ENCODE assay signal across 10 mouse cellular contexts in genomic region chr16:55519646-55520045, GRCm38 (mm10).
A peak's percentile ranks its signal among the peaks of the same experiment; 100 is the strongest.
DNase-seq lines count a peak whose midpoint lies in the region; ATAC-seq and TF ChIP-seq lines count a peak whose summit lies in the region.
"Had no signal": no experiment of that assay in that cellular context is flagged by ENCODE, and none has a peak within 500 bp of the region (broad histone marks: within the 10 kb centered on the region; RNA-seq: fewer than 3 reads in every experiment).

No protein-coding gene starts in this region.

- H3K27me3 ChIP-seq in intestine, embryonic 15.5 days (replicated peaks): no peaks in the 10 kb centered on the region
- no peaks in the 10 kb centered on the region for H3K27me3 ChIP-seq in neural tube, embryonic 15.5 days (replicated peaks)

- no peak overlapping the region for H3K9ac ChIP-seq in intestine, embryonic 15.5 days
- no peak overlapping the region for H3K9ac ChIP-seq in neural tube, embryonic 15.5 days (replicated peaks)
- H3K9ac ChIP-seq: hindbrain, embryonic 14.5 days had no signal

- intact Hi-C loops in left cerebral cortex, adult 2 months (cut with DNase I): loop anchor here (5.0 kb wide), 1 partner anchor 333 kb away; no protein-coding TSS in a partner anchor
- intact Hi-C loops in left cerebral cortex, postnatal 36 days (cut with DNase I): loop anchor here (10.0 kb wide), 1 partner anchor 335 kb away; no protein-coding TSS in a partner anchor
- intact Hi-C loops in left cerebral cortex, postnatal 10 days (cut with DNase I): loop anchor here (10.0 kb wide), 1 partner anchor 335 kb away; no protein-coding TSS in a partner anchor

- no peaks in the 10 kb centered on the region for H3K9me3 ChIP-seq in intestine, embryonic 15.5 days
- no peaks in the 10 kb centered on the region for H3K9me3 ChIP-seq in neural tube, embryonic 15.5 days (replicated peaks)

- peak; percentile 60 for ATAC-seq in intestine, embryonic 15.5 days
- peak; percentile 87; the same call in 1 of the 2 replicates for ATAC-seq in neutrophil, adult 5-6 weeks (ENCODE audit: extremely low read depth, insufficient number of reproducible peaks, low FRiP score, poor library complexity, severe bottlenecking)
- no peak for ATAC-seq in neural tube, embryonic 15.5 days (ENCODE audit: low FRiP score)

- no peak overlapping the region for H3K4me3 ChIP-seq in left cerebral cortex, adult 2 months
- no peak overlapping the region for H3K4me3 ChIP-seq in intestine, embryonic 15.5 days (replicated peaks)
- H3K4me3 ChIP-seq in neural tube, embryonic 15.5 days (replicated peaks): no peak overlapping the region

- H3K4me2 ChIP-seq in intestine, embryonic 15.5 days (replicated peaks): no peak overlapping the region
- no peak overlapping the region for H3K4me2 ChIP-seq in neural tube, embryonic 15.5 days
- H3K4me2 ChIP-seq: hindbrain, embryonic 14.5 days had no signal

- no peaks in the 10 kb centered on the region for H3K36me3 ChIP-seq in intestine, embryonic 15.5 days
- H3K36me3 ChIP-seq in neural tube, embryonic 15.5 days: no peaks in the 10 kb centered on the region

- WGBS in intestine, embryonic 15.5 days: 63% methylated on average over 1 of the region's 1 CpGs
- WGBS in neural tube, embryonic 15.5 days: 74% methylated on average over 1 of the region's 1 CpGs

- peak; percentile 52 for TF ChIP-seq CTCF in left cerebral cortex, adult 2 months (IDR thresholded peaks at IDR 0.05)

- no peak overlapping the region for H3K27ac ChIP-seq in left cerebral cortex, adult 2 months
- H3K27ac ChIP-seq in intestine, embryonic 15.5 days: no peak overlapping the region
- H3K27ac ChIP-seq in neural tube, embryonic 15.5 days (replicated peaks): no peak overlapping the region
- H3K27ac ChIP-seq: hindbrain, embryonic 14.5 days had no signal

- DNase-seq in adrenal gland, adult (ENCODE audit: inconsistent age in 2 of 2, low spot score in 1 of 2): peak; percentile 9 to 63
- DNase-seq in adrenal gland, adult 18-20 months (ENCODE audit: low spot score in 2 of 2): no peak
- DNase-seq in left cerebral cortex, adult 2 months (ENCODE audit: extremely low spot score in 1 of 2, low spot score in 2 of 2): no peak
- DNase-seq in left cerebral cortex, postnatal 36 days (ENCODE audit: low spot score in 2 of 2): no peak
- no peak for DNase-seq in left cerebral cortex, postnatal 10 days (ENCODE audit: extremely low spot score in 1 of 2, low spot score in 2 of 2)
- DNase-seq: thymus, postnatal 25 days had no signal

- H3K4me1 ChIP-seq in intestine, embryonic 15.5 days (replicated peaks): no peaks in the 10 kb centered on the region
- peaks cover 8% of the 10 kb centered on the region for H3K4me1 ChIP-seq in neural tube, embryonic 15.5 days

Comparison
In these comparisons a context has a peak if more than half of its experiments do, and no peak if none do; other contexts are left out.
1. DNase-seq: peak in adrenal gland, adult (2 of 2); none in adrenal gland, adult 18-20 months (0 of 2), left cerebral cortex, adult 2 months (0 of 2), left cerebral cortex, postnatal 36 days (0 of 2) and left cerebral cortex, postnatal 10 days (0 of 2).